Mouse (Mus musculus): ENCODE results near the gene Oas2. TPM values are rescaled to one million over a fixed set of nuclear protein-coding genes. Genes with fewer than 3 reads are reported as not detected.

Oas2 gene
- polyA plus RNA-seq, 1 experiment = not detected

DNA sequence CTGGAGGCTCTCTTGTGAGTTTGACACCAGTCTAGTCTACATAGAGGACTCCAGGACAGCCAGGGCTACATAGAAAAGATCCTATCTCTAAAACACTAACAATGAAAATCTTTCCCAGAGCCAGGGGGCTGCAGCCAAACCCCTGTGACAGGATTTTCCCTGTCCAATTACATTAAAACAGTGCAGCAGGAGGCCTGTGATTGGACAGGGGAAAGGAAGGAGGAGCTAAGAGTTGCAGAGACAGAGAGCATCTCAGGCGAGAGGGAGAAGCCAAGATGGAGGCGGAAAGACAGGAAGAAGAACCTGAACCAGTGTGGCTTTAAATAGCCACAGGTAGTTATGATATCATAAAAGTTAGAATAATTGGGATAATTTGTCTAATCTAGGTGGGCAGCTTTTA is 32.8 kb upstream of the Oas2 start:
- Histone ChIP-seq H3ac (ENCODE audit: control insufficient read depth, insufficient read length) (no peak overlapping the region), H3K36me3 (ENCODE audit: control insufficient read depth, insufficient read depth) (no peaks in the 10 kb centered on the region), H3K27me3 (ENCODE audit: control insufficient read depth, insufficient read depth, insufficient read length) (peaks cover 15% of the 10 kb centered on the region), H3K4me2 (ENCODE audit: low read depth) (no peak overlapping the region), H3K4me3 (no peak overlapping the region), H3K79me2 (ENCODE audit: control insufficient read depth, insufficient read depth) (no peaks in the 10 kb centered on the region)
- TF ChIP-seq MAX (IDR thresholded peaks at IDR 0.05; ENCODE audit: low read depth) = no peak
- TF ChIP-seq SRF (IDR thresholded peaks at IDR 0.05; ENCODE audit: control insufficient read depth, insufficient read length, low read depth) = no peak
- TF ChIP-seq CEBPB (IDR thresholded peaks at IDR 0.05; ENCODE audit: insufficient read depth, poor library complexity, severe bottlenecking) = no peak

DNA sequence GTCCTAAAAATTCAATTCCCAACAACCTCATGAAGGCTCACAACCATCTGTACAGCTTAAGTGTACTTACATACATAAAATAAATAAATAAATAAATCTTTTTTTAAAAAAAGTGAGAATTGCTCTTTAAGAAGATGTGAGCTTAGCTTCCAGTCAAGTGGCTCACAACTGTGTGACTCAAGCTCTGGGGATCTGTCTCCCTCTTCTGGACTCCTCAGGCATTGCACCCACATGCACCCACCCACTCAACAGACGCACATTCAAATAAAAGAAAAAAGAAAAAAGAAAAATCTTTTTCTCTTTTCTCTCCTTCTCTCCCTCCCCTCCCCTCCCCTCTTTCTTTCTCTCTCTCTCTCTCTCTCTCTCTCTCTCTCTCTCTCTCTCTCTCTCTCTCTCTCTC is 32.0 kb upstream of the Oas2 start:
- Histone ChIP-seq H3K27me3 (ENCODE audit: control insufficient read depth, insufficient read depth, insufficient read length) (peaks cover 15% of the 10 kb centered on the region), H3K79me2 (ENCODE audit: control insufficient read depth, insufficient read depth) (no peaks in the 10 kb centered on the region), H3K4me2 (ENCODE audit: low read depth) (no peak overlapping the region), H3K36me3 (ENCODE audit: control insufficient read depth, insufficient read depth) (no peaks in the 10 kb centered on the region), H3ac (ENCODE audit: control insufficient read depth, insufficient read length) (no peak overlapping the region), H3K4me3 (no peak overlapping the region)
- TF ChIP-seq POLR2AphosphoS2 (IDR thresholded peaks at IDR 0.05; ENCODE audit: insufficient read length, low read depth) = no peak

DNA sequence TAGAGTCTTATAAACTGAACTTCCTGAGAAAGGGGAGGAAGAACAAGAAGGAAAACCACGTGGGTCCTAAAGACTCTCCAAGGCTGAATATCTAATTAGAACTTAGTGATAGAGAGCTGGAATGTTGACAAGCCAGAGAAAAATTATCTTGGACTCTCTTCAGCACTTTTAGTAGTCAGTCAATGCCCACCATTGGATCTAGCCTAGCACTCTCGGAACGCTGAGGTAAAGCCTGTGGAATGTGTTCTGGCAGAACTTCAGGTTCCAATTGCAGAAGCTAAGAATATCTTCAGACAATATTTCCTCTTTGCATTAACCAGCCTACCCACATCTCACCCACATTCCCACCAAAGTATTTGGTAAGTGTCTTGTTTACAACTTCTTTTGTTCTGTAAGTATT is 30.3 kb upstream of the Oas2 start:
- Histone ChIP-seq H3K79me2 (ENCODE audit: control insufficient read depth, insufficient read depth) (no peaks in the 10 kb centered on the region), H3K4me3 (no peak overlapping the region), H3K4me2 (ENCODE audit: low read depth) (no peak overlapping the region), H3K36me3 (ENCODE audit: control insufficient read depth, insufficient read depth) (no peaks in the 10 kb centered on the region), H3ac (ENCODE audit: control insufficient read depth, insufficient read length) (no peak overlapping the region), H3K27me3 (ENCODE audit: control insufficient read depth, insufficient read depth, insufficient read length) (peaks cover 10% of the 10 kb centered on the region)
- TF ChIP-seq CEBPB (IDR thresholded peaks at IDR 0.05; ENCODE audit: insufficient read depth, poor library complexity, severe bottlenecking) (no peak), POLR2A (IDR thresholded peaks at IDR 0.05; ENCODE audit: insufficient read length, low read depth) (no peak), MYOD1 (IDR thresholded peaks at IDR 0.05; ENCODE audit: control insufficient read depth in 1 of 3, insufficient read length in 2 of 3, low read depth in 2 of 3) (no peak), USF1 (IDR thresholded peaks at IDR 0.05; ENCODE audit: low read depth) (no peak), MAX (IDR thresholded peaks at IDR 0.05; ENCODE audit: low read depth) (no peak), POLR2AphosphoS2 (IDR thresholded peaks at IDR 0.05; ENCODE audit: insufficient read length, low read depth) (no peak), REST (IDR thresholded peaks at IDR 0.05; ENCODE audit: insufficient read depth, insufficient read length) (no peak), MYOG (IDR thresholded peaks at IDR 0.05; ENCODE audit: control insufficient read depth in 1 of 3, insufficient read depth in 1 of 3, insufficient read length in 2 of 3, low read depth in 2 of 3) (no peak), TCF3 (IDR thresholded peaks at IDR 0.05; ENCODE audit: insufficient read length, low read depth) (no peak)

GRCm38 (mm10) chr5:120778941-120779340 is 29.3 kb upstream of the Oas2 start:
- no peak for TF ChIP-seq POLR2AphosphoS2 (IDR thresholded peaks at IDR 0.05; ENCODE audit: insufficient read length, low read depth)
- no peak for TF ChIP-seq REST (IDR thresholded peaks at IDR 0.05; ENCODE audit: insufficient read depth, insufficient read length)
- TF ChIP-seq TCF3 (IDR thresholded peaks at IDR 0.05; ENCODE audit: insufficient read length, low read depth) = no peak
- no peak for TF ChIP-seq SRF (IDR thresholded peaks at IDR 0.05; ENCODE audit: control insufficient read depth, insufficient read length, low read depth)
- no peak for TF ChIP-seq MYOG (IDR thresholded peaks at IDR 0.05; ENCODE audit: control insufficient read depth in 1 of 3, insufficient read depth in 1 of 3, insufficient read length in 2 of 3, low read depth in 2 of 3)
- no peak for TF ChIP-seq E2F4 (IDR thresholded peaks at IDR 0.05; ENCODE audit: insufficient read depth)
- no peak for TF ChIP-seq POLR2A (IDR thresholded peaks at IDR 0.05; ENCODE audit: insufficient read length, low read depth)
- no peak for TF ChIP-seq TCF12 (IDR thresholded peaks at IDR 0.05; ENCODE audit: insufficient read depth, poor library complexity, severe bottlenecking)
- TF ChIP-seq MAX (IDR thresholded peaks at IDR 0.05; ENCODE audit: low read depth) = no peak
- no peak for TF ChIP-seq CEBPB (IDR thresholded peaks at IDR 0.05; ENCODE audit: insufficient read depth, poor library complexity, severe bottlenecking)
- TF ChIP-seq MYOD1 (IDR thresholded peaks at IDR 0.05; ENCODE audit: control insufficient read depth in 1 of 3, insufficient read length in 2 of 3, low read depth in 2 of 3) = no peak
- no peaks in the 10 kb centered on the region for H3K36me3 ChIP-seq (ENCODE audit: control insufficient read depth, insufficient read depth)

DNA sequence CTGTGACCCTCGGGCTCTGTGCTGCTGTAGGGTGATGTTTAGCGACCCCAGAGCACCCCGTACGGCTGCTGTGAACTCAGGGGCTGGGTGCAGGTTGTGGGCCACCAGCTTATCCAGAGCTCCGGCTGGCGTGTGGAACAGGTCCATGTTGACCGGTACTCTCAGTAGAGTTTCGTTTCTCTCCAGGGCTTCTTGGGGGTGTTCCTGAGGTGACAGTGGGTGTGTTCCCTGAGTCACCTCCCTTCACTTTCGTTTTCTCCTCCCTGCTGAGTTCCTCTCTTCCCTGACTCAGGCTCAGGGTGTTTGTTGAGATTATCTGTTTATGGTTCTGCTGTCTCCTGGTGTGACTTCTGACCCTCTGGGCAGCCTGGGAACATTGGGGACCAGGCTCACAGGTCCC is 27.8 kb upstream of the Oas2 start, which contains the start of gene Oas3:
Gene Oas3 (minus strand): TSS at position 184 of the 400 bp plus-strand sequence.
- no peak within 1 kb of the TSS for H3K4me2 ChIP-seq (ENCODE audit: low read depth)
- H3K79me2 ChIP-seq (ENCODE audit: control insufficient read depth, insufficient read depth) = no peaks in the 10 kb centered on the region
- no peak for TF ChIP-seq MYOD1 (IDR thresholded peaks at IDR 0.05; ENCODE audit: control insufficient read depth in 1 of 3, insufficient read length in 2 of 3, low read depth in 2 of 3)
- TF ChIP-seq CEBPB (IDR thresholded peaks at IDR 0.05; ENCODE audit: insufficient read depth, poor library complexity, severe bottlenecking) = no peak
- TF ChIP-seq MAX (IDR thresholded peaks at IDR 0.05; ENCODE audit: low read depth) = no peak
- TF ChIP-seq MYOG (IDR thresholded peaks at IDR 0.05; ENCODE audit: control insufficient read depth in 1 of 3, insufficient read depth in 1 of 3, insufficient read length in 2 of 3, low read depth in 2 of 3) = no peak
- TF ChIP-seq USF1 (IDR thresholded peaks at IDR 0.05; ENCODE audit: low read depth) = no peak
- no peak for TF ChIP-seq SRF (IDR thresholded peaks at IDR 0.05; ENCODE audit: control insufficient read depth, insufficient read length, low read depth)
- TF ChIP-seq POLR2AphosphoS2 (IDR thresholded peaks at IDR 0.05; ENCODE audit: insufficient read length, low read depth) = no peak
- TF ChIP-seq TCF3 (IDR thresholded peaks at IDR 0.05; ENCODE audit: insufficient read length, low read depth) = no peak
- TF ChIP-seq REST (IDR thresholded peaks at IDR 0.05; ENCODE audit: insufficient read depth, insufficient read length) = no peak
- no peak for TF ChIP-seq E2F4 (IDR thresholded peaks at IDR 0.05; ENCODE audit: insufficient read depth)
- TF ChIP-seq TCF12 (IDR thresholded peaks at IDR 0.05; ENCODE audit: insufficient read depth, poor library complexity, severe bottlenecking) = no peak
- no peak for TF ChIP-seq POLR2A (IDR thresholded peaks at IDR 0.05; ENCODE audit: insufficient read length, low read depth)
- H3K4me3 ChIP-seq = no peak within 1 kb of the TSS
- no peaks in the 10 kb centered on the region for H3K27me3 ChIP-seq (ENCODE audit: control insufficient read depth, insufficient read depth, insufficient read length)
- H3K36me3 ChIP-seq (ENCODE audit: control insufficient read depth, insufficient read depth) = no peaks in the 10 kb centered on the region
- no peak within 1 kb of the TSS for H3ac ChIP-seq (ENCODE audit: control insufficient read depth, insufficient read length)

More at GRCm38 (mm10) chr5:120778941-120779340, 29.3 kb upstream of the Oas2 start:
- H3K4me2 ChIP-seq (ENCODE audit: low read depth) = no peak overlapping the region
- no peak overlapping the region for H3K4me3 ChIP-seq
- no peaks in the 10 kb centered on the region for H3K79me2 ChIP-seq (ENCODE audit: control insufficient read depth, insufficient read depth)
- H3ac ChIP-seq (ENCODE audit: control insufficient read depth, insufficient read length) = no peak overlapping the region
- H3K27me3 ChIP-seq (ENCODE audit: control insufficient read depth, insufficient read depth, insufficient read length) = peaks cover 10% of the 10 kb centered on the region
